Mouse (Mus musculus) hindbrain, embryonic 10.5 days (tissue): ENCODE data around the gene Ctps2. TPM values are rescaled to one million over a fixed set of nuclear protein-coding genes. Genes with fewer than 3 reads are reported as not detected.
"Not testable (repeated sequence)": the region's sequence is repeated elsewhere in the genome, so short reads cannot be mapped to it uniquely, and the experiment has no call there.

Experiments used
- DNase-seq: peaks from one replicate; pipeline ENCODE4 v3.0.0-alpha.2; 2017; ENCODE audit warnings: low spot score
- H3K27ac ChIP-seq: fragments of 300-500 bp; sonication (generic); 2 replicates; pipeline ENCODE4 v1.5.1; 2016; ENCODE audit warnings: mild to moderate bottlenecking, moderate library complexity
- H3K27me3 ChIP-seq: fragments of 300-500 bp; sonication (generic); 2 replicates; pipeline ENCODE4 v1.6.1; 2016; ENCODE audit warnings: mild to moderate bottlenecking; ENCODE audit not compliant: poor library complexity, insufficient read depth, severe bottlenecking
- H3K36me3 ChIP-seq: fragments of 300-500 bp; sonication (generic); 2 replicates; pipeline ENCODE4 v1.6.1; 2016; ENCODE audit warnings: mild to moderate bottlenecking, moderate library complexity
- H3K4me1 ChIP-seq: fragments of 300-500 bp; sonication (generic); replicated peaks from 2 replicates; pipeline ENCODE4 v1.6.1; 2016; ENCODE audit warnings: mild to moderate bottlenecking
- H3K4me3 ChIP-seq: fragments of 300-500 bp; sonication (generic); 2 replicates; pipeline ENCODE4 v1.5.1; 2016; ENCODE audit warnings: mild to moderate bottlenecking, moderate library complexity
- H3K9me3 ChIP-seq: fragments of 300-500 bp; sonication (generic); 2 replicates; pipeline ENCODE4 v1.6.1; 2016; ENCODE audit warnings: mild to moderate bottlenecking, moderate library complexity
- WGBS: fragments of 180-500 bp; shearing (Covaris S2); methylation state at CpG from one replicate; pipeline ENCODE4 v1.1.7; 2016; 5-methylcytosine and 5-hydroxymethylcytosine counted together
- polyA plus RNA-seq: library from polyadenylated mRNA; unstranded; fragments of >200 nt; fragmentation: Nextera tagmentation; extraction: Ambion mirVana; gene quantifications from 2 replicates; pipeline ENCODE4 v1.2.1, GENCODE M21; 2016

Gene Ctps2
- 60.0 and 67.8 TPM in 2 replicates for polyA plus RNA-seq

DNA sequence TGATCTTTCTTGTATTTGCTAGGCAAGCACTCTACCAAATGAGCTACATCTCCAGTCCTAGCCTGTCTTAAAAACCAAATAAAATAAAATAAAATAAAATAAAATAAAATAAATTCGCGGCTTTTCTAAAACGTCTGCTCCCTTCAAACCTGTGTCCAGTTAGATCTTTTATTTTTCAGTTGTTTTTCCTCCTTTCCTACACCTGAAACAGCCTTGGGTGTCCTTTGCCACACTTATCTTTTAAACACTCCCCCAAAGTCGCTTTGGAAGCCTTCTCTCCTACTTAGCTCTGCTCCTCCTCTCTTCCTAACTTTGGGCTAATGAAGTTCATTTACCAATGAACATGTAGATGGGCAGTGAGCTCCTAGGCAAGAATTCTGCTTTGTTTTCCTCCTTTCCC, at the start of gene Ctps2:
TSS of gene Ctps2 (plus strand) at position 301 of the 400 bp plus-strand sequence.
- H3K27ac ChIP-seq = peak within 1 kb of the TSS; percentile 87
- H3K27me3 ChIP-seq = peaks cover 15% of the 10 kb centered on the region
- H3K4me3 ChIP-seq = peak within 1 kb of the TSS; percentile 66
- H3K4me1 ChIP-seq = 0 out of 2 replicates have a peak, but pooled peaks cover 5% of the 10 kb centered on the region
- no peak for DNase-seq
- 25% methylated on average over 4 of the region's 4 CpGs for WGBS
- no peaks in the 10 kb centered on the region for H3K9me3 ChIP-seq
- H3K36me3 ChIP-seq = no peaks in the 10 kb centered on the region

- no peaks in the 10 kb centered on the region for H3K4me1 ChIP-seq
- DNase-seq = no peak
- peaks cover 34% of the 10 kb centered on the region for H3K36me3 ChIP-seq
- H3K9me3 ChIP-seq = no peaks in the 10 kb centered on the region
- H3K27me3 ChIP-seq = 0 out of 2 replicates have a peak, but pooled peaks cover 4% of the 10 kb centered on the region
- WGBS = 89% methylated on average over 3 of the region's 3 CpGs
- no peak overlapping the region for H3K4me3 ChIP-seq
- H3K27ac ChIP-seq = no peak overlapping the region
Observed at GRCm38 (mm10) chrX:162868294-162868965, 32.6 kb upstream of the Ctps2 start.

GRCm38 (mm10) chrX:162871734-162872517, 29.1 kb upstream of the Ctps2 start:
- H3K27ac ChIP-seq = no peak overlapping the region
- H3K36me3 ChIP-seq = peaks cover 36% of the 10 kb centered on the region
- WGBS = 41% methylated on average over 4 of the region's 4 CpGs
- no peaks in the 10 kb centered on the region for H3K4me1 ChIP-seq
- no peaks in the 10 kb centered on the region for H3K9me3 ChIP-seq
- 0 out of 2 replicates have a peak, but pooled peaks cover 4% of the 10 kb centered on the region for H3K27me3 ChIP-seq
- peak; percentile 4 for DNase-seq
- H3K4me3 ChIP-seq = no peak overlapping the region

- WGBS = 87% methylated on average over 2 of the region's 2 CpGs
- 0 out of 2 replicates have a peak, but pooled peaks cover 4% of the 10 kb centered on the region for H3K27me3 ChIP-seq
Observed at GRCm38 (mm10) chrX:162873761-162874160, 27.3 kb upstream of the Ctps2 start.

DNA sequence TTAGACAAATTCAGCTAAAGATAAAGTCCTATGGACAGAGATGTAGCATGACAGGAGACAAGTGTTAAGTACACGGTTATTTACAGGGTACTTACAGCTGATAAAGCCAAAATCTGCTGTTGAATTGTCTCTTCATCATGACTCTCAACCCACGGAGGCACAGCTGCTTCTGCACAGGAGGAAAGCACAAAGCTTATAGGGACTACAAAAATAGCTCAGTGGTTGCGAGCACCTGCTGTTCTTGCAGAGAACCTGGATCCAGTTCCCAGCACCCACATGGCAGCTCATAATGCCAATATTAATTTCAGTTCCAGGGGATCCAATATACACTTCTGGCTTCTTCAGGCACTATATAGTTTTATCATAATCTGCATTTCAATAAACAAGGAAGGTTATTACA, 22.8 kb upstream of the Ctps2 start:
- Histone ChIP-seq H3K27me3 (no peaks in the 10 kb centered on the region), H3K4me1 (no peaks in the 10 kb centered on the region), H3K36me3 (peaks cover 58% of the 10 kb centered on the region), H3K9me3 (no peaks in the 10 kb centered on the region), H3K27ac (no peak overlapping the region), H3K4me3 (no peak overlapping the region)
- no peak for DNase-seq
- WGBS = 91% methylated on average over 3 of the region's 3 CpGs

More at GRCm38 (mm10) chrX:162873761-162874160, 27.3 kb upstream of the Ctps2 start:
- no peak overlapping the region for H3K4me3 ChIP-seq
- no peaks in the 10 kb centered on the region for H3K4me1 ChIP-seq
- DNase-seq = no peak
- peaks cover 45% of the 10 kb centered on the region for H3K36me3 ChIP-seq
- H3K27ac ChIP-seq = no peak overlapping the region
- no peaks in the 10 kb centered on the region for H3K9me3 ChIP-seq

- Histone ChIP-seq H3K27ac (peak within 1 kb of the TSS; percentile 85), H3K27me3 (0 out of 2 replicates have a peak, but pooled peaks cover 6% of the 10 kb centered on the region)
Observed at GRCm38 (mm10) chrX:162887931-162888511, 13.0 kb upstream of the Ctps2 start, which contains the start of gene Syap1. Gene Syap1 (minus strand): TSS chrX:162888447.

GRCm38 (mm10) chrX:162888575-162889223, 12.3 kb upstream of the Ctps2 start:
- 79% methylated on average over 9 of the region's 25 CpGs for WGBS
- DNase-seq, H3K36me3 ChIP-seq, H3K4me1 ChIP-seq, H3K27me3 ChIP-seq, H3K9me3 ChIP-seq, H3K27ac ChIP-seq: not testable (repeated sequence)
- H3K4me3 ChIP-seq = 0 out of 2 replicates have a peak overlapping the region, but pooled peaks have one; percentile 18

More at GRCm38 (mm10) chrX:162887931-162888511, 13.0 kb upstream of the Ctps2 start, which contains the start of gene Syap1:
- Histone ChIP-seq H3K9me3 (no peaks in the 10 kb centered on the region), H3K36me3 (no peaks in the 10 kb centered on the region), H3K4me1 (peaks cover 6% of the 10 kb centered on the region; the same call in 1 of the 2 replicates), H3K4me3 (peak within 1 kb of the TSS; percentile 70)
- 12% methylated on average over 45 of the region's 47 CpGs for WGBS
- DNase-seq = peak; percentile 85

- H3K36me3 ChIP-seq = no peaks in the 10 kb centered on the region
- 20% methylated on average over 24 of the region's 25 CpGs for WGBS
- DNase-seq = peak; percentile 58
- 0 out of 2 replicates have a peak, but pooled peaks cover 5% of the 10 kb centered on the region for H3K4me1 ChIP-seq
- no peaks in the 10 kb centered on the region for H3K9me3 ChIP-seq
- H3K27ac ChIP-seq = peak overlapping the region; percentile 87
- H3K4me3 ChIP-seq = peak overlapping the region; percentile 66
- H3K27me3 ChIP-seq = peaks cover 15% of the 10 kb centered on the region
Observed at GRCm38 (mm10) chrX:162901371-162902039, 467 bp downstream of the Ctps2 start.

- H3K27me3 ChIP-seq = peaks cover 15% of the 10 kb centered on the region
- peak overlapping the region; percentile 66 for H3K4me3 ChIP-seq
- no peaks in the 10 kb centered on the region for H3K9me3 ChIP-seq
- 26% methylated on average over 29 of the region's 29 CpGs for WGBS
- peak; percentile 27 for DNase-seq
- 0 out of 2 replicates have a peak, but pooled peaks cover 5% of the 10 kb centered on the region for H3K4me1 ChIP-seq
- no peaks in the 10 kb centered on the region for H3K36me3 ChIP-seq
- H3K27ac ChIP-seq = peak overlapping the region; percentile 87
Observed at GRCm38 (mm10) chrX:162902040-162902734, 1.1 kb downstream of the Ctps2 start.

DNA sequence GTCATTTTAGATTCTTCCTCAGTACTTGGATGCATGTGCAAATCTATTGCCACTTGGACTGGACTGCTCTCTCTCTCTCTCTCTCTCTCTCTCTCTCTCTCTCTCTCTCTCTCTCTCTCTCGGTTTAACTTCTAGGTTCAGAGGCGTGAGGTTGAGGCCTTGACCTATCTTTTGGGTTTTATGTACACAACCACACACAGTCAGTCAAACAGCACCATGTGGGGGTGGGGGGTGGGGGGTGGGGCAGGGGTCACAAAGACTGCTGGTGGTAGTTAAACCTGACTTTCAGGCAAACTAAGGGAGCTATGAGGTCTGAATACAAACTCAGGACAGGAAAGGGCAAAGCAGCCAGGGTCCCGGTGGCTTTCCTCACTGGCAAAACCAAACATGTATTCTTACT, 6.5 kb downstream of the Ctps2 start:
- H3K4me1 ChIP-seq = 0 out of 2 replicates have a peak, but pooled peaks cover 2% of the 10 kb centered on the region
- H3K27me3 ChIP-seq = 0 out of 2 replicates have a peak, but pooled peaks cover 3% of the 10 kb centered on the region
- DNase-seq = no peak
- no peak overlapping the region for H3K27ac ChIP-seq
- no peak overlapping the region for H3K4me3 ChIP-seq
- no peaks in the 10 kb centered on the region for H3K9me3 ChIP-seq
- 62% methylated on average over 3 of the region's 3 CpGs for WGBS
- peaks cover 21% of the 10 kb centered on the region for H3K36me3 ChIP-seq

GRCm38 (mm10) chrX:162913651-162914050, 12.6 kb downstream of the Ctps2 start:
- H3K36me3 ChIP-seq = peaks cover 30% of the 10 kb centered on the region
- DNase-seq = no peak
- no peaks in the 10 kb centered on the region for H3K27me3 ChIP-seq
- no peak overlapping the region for H3K4me3 ChIP-seq
- WGBS = 88% methylated on average over 3 of the region's 3 CpGs
- no peak overlapping the region for H3K27ac ChIP-seq
- H3K9me3 ChIP-seq = no peaks in the 10 kb centered on the region
- no peaks in the 10 kb centered on the region for H3K4me1 ChIP-seq
